Mouse (Mus musculus): ENCODE results near the gene Prex1. TPM values are rescaled to one million over a fixed set of nuclear protein-coding genes. Genes with fewer than 3 reads are reported as not detected.

Gene Prex1
- polyA plus RNA-seq, 1 experiment from 2014 or later, result 20.9 TPM

GRCm38 (mm10) chr2:166664506-166664905 lies 49.1 kb downstream of the Prex1 start:
- Histone ChIP-seq H3K4me1 (replicated peaks; ENCODE audit: control insufficient read depth, insufficient read depth, low read length) (peaks cover 33% of the 10 kb centered on the region), H3K4me3 (ENCODE audit: low read depth, low read length) (no peak overlapping the region), H3K36me3 (ENCODE audit: control insufficient read depth, insufficient read depth, low read length) (no peaks in the 10 kb centered on the region), H3K9ac (ENCODE audit: low read depth, low read length) (no peak overlapping the region), H3K27ac (ENCODE audit: low read depth, low read length) (no peak overlapping the region), H3K27me3 (ENCODE audit: control insufficient read depth, insufficient read depth, low read length) (no peaks in the 10 kb centered on the region), H3K4me2 (replicated peaks; ENCODE audit: low read depth, low read length) (no peak overlapping the region), H3K9me3 (ENCODE audit: control insufficient read depth, low read length) (no peaks in the 10 kb centered on the region)
- no peak for DNase-seq (ENCODE audit: low spot score)
- 78% methylated on average over 15 of the region's 15 CpGs for WGBS
- ATAC-seq (ENCODE audit: low FRiP score), result no peak

- peak; percentile 65 for ATAC-seq (ENCODE audit: low FRiP score)
- H3K9ac ChIP-seq (ENCODE audit: low read depth, low read length), result no peak overlapping the region
- no peak overlapping the region for H3K4me2 ChIP-seq (replicated peaks; ENCODE audit: low read depth, low read length)
- no peak overlapping the region for H3K4me3 ChIP-seq (ENCODE audit: low read depth, low read length)
- H3K27me3 ChIP-seq (ENCODE audit: control insufficient read depth, insufficient read depth, low read length), result no peaks in the 10 kb centered on the region
- no peaks in the 10 kb centered on the region for H3K9me3 ChIP-seq (ENCODE audit: control insufficient read depth, low read length)
- 64% methylated on average over 9 of the region's 9 CpGs for WGBS
- H3K4me1 ChIP-seq (replicated peaks; ENCODE audit: control insufficient read depth, insufficient read depth, low read length), result peaks cover 25% of the 10 kb centered on the region
- peak; percentile 69 for DNase-seq (ENCODE audit: low spot score)
- no peaks in the 10 kb centered on the region for H3K36me3 ChIP-seq (ENCODE audit: control insufficient read depth, insufficient read depth, low read length)
- peak overlapping the region; percentile 78 for H3K27ac ChIP-seq (ENCODE audit: low read depth, low read length)
Measured at GRCm38 (mm10) chr2:166663250-166663961, 50.2 kb downstream of the Prex1 start.

DNA sequence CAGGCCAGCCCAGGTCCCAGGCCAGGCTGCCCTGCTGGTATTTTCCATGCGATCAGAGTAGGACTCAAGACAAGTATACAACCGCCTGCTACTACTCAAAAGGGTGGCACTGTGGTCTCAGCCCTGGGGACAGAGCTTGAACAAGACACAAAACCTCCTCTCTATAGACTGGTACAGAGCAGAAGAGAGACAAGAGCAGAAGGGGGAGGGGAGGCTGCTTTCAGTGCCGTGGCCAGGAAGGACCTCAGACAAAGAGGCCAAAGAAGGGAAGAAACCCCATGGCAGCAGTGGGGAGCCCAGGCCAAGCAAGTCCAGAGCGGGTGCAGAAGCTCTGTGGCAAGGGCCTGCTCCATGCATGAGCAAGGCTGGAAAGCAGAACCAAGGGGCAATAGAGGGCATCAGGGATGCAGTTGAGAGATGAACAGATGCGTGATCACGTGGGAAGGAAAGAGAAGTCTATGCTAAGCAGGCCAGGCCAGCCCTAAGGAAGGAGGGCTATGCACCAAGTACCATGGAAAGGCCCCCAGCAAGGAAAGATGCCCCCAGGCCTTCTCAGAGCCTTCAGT lies 51.0 kb downstream of the Prex1 start:
- Histone ChIP-seq H3K27me3 (ENCODE audit: control insufficient read depth, insufficient read depth, low read length) (no peaks in the 10 kb centered on the region), H3K9me3 (ENCODE audit: control insufficient read depth, low read length) (no peaks in the 10 kb centered on the region), H3K4me1 (replicated peaks; ENCODE audit: control insufficient read depth, insufficient read depth, low read length) (peaks cover 20% of the 10 kb centered on the region), H3K9ac (ENCODE audit: low read depth, low read length) (0 out of 2 replicates have a peak overlapping the region, but pooled peaks have one; percentile 2), H3K27ac (ENCODE audit: low read depth, low read length) (peak overlapping the region; percentile 78), H3K4me2 (replicated peaks; ENCODE audit: low read depth, low read length) (no peak overlapping the region), H3K36me3 (ENCODE audit: control insufficient read depth, insufficient read depth, low read length) (no peaks in the 10 kb centered on the region), H3K4me3 (ENCODE audit: low read depth, low read length) (no peak overlapping the region)
- ATAC-seq (ENCODE audit: low FRiP score) (0 out of 2 replicates have a peak, but pooled peaks have one; percentile 15), DNase-seq (ENCODE audit: low spot score) (no peak)
- 57% methylated on average over 6 of the region's 6 CpGs for WGBS

GRCm38 (mm10) chr2:166661971-166662370 lies 51.7 kb downstream of the Prex1 start:
- 79% methylated on average over 3 of the region's 3 CpGs for WGBS
- DNase-seq (ENCODE audit: low spot score) (no peak), ATAC-seq (ENCODE audit: low FRiP score) (no peak)
- Histone ChIP-seq H3K27me3 (ENCODE audit: control insufficient read depth, insufficient read depth, low read length) (no peaks in the 10 kb centered on the region), H3K36me3 (ENCODE audit: control insufficient read depth, insufficient read depth, low read length) (no peaks in the 10 kb centered on the region), H3K4me1 (replicated peaks; ENCODE audit: control insufficient read depth, insufficient read depth, low read length) (peaks cover 19% of the 10 kb centered on the region), H3K9ac (ENCODE audit: low read depth, low read length) (no peak overlapping the region), H3K4me3 (ENCODE audit: low read depth, low read length) (no peak overlapping the region), H3K9me3 (ENCODE audit: control insufficient read depth, low read length) (no peaks in the 10 kb centered on the region), H3K27ac (ENCODE audit: low read depth, low read length) (peak overlapping the region; percentile 78), H3K4me2 (replicated peaks; ENCODE audit: low read depth, low read length) (no peak overlapping the region)

GRCm38 (mm10) chr2:166661498-166661897 lies 52.1 kb downstream of the Prex1 start:
- Histone ChIP-seq H3K36me3 (ENCODE audit: control insufficient read depth, insufficient read depth, low read length) (no peaks in the 10 kb centered on the region), H3K9me3 (ENCODE audit: control insufficient read depth, low read length) (no peaks in the 10 kb centered on the region), H3K4me1 (replicated peaks; ENCODE audit: control insufficient read depth, insufficient read depth, low read length) (peaks cover 22% of the 10 kb centered on the region), H3K27me3 (ENCODE audit: control insufficient read depth, insufficient read depth, low read length) (no peaks in the 10 kb centered on the region), H3K4me3 (ENCODE audit: low read depth, low read length) (no peak overlapping the region), H3K9ac (ENCODE audit: low read depth, low read length) (no peak overlapping the region), H3K4me2 (replicated peaks; ENCODE audit: low read depth, low read length) (no peak overlapping the region), H3K27ac (ENCODE audit: low read depth, low read length) (no peak overlapping the region)
- no peak for DNase-seq (ENCODE audit: low spot score)
- 81% methylated on average over 12 of the region's 12 CpGs for WGBS
- no peak for ATAC-seq (ENCODE audit: low FRiP score)

DNA sequence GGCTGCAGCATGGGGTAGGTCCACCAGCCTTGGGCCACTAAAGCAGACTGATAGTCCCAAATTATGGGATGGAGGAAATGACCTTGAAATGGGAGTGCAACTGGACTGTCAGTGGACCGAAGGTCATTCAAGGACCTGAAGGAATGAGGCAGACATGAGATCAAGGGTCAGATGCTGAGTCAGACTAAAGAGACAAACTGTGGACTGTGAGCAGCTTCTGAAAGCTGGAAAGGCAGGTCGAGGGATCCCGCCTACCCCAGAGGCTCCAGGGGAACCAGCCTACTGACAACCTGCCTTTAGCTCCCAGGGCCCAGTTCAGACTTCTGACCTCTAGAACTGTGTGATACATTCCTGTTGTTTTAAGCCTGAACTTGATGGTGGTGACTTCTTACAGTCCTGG lies 55.3 kb downstream of the Prex1 start:
- H3K4me3 ChIP-seq (ENCODE audit: low read depth, low read length), result no peak overlapping the region
- no peaks in the 10 kb centered on the region for H3K36me3 ChIP-seq (ENCODE audit: control insufficient read depth, insufficient read depth, low read length)
- DNase-seq (ENCODE audit: low spot score) (no peak), ATAC-seq (ENCODE audit: low FRiP score) (no peak)
- H3K9me3 ChIP-seq (ENCODE audit: control insufficient read depth, low read length), result no peaks in the 10 kb centered on the region
- no peaks in the 10 kb centered on the region for H3K27me3 ChIP-seq (ENCODE audit: control insufficient read depth, insufficient read depth, low read length)
- H3K4me1 ChIP-seq (replicated peaks; ENCODE audit: control insufficient read depth, insufficient read depth, low read length), result peaks cover 42% of the 10 kb centered on the region
- no peak overlapping the region for H3K9ac ChIP-seq (ENCODE audit: low read depth, low read length)
- H3K4me2 ChIP-seq (replicated peaks; ENCODE audit: low read depth, low read length), result no peak overlapping the region
- WGBS, result 53% methylated on average over 3 of the region's 3 CpGs
- peak overlapping the region; percentile 80 for H3K27ac ChIP-seq (ENCODE audit: low read depth, low read length)

GRCm38 (mm10) chr2:166657451-166658011 lies 56.1 kb downstream of the Prex1 start:
- no peak overlapping the region for H3K4me3 ChIP-seq (ENCODE audit: low read depth, low read length)
- peak overlapping the region; percentile 0; the same call in 1 of the 2 replicates for H3K9ac ChIP-seq (ENCODE audit: low read depth, low read length)
- 22% methylated on average over 10 of the region's 10 CpGs for WGBS
- H3K9me3 ChIP-seq (ENCODE audit: control insufficient read depth, low read length), result no peaks in the 10 kb centered on the region
- H3K4me1 ChIP-seq (replicated peaks; ENCODE audit: control insufficient read depth, insufficient read depth, low read length), result peaks cover 34% of the 10 kb centered on the region
- peak overlapping the region; percentile 80 for H3K27ac ChIP-seq (ENCODE audit: low read depth, low read length)
- DNase-seq (ENCODE audit: low spot score) (peak; percentile 55), ATAC-seq (ENCODE audit: low FRiP score) (0 out of 2 replicates have a peak, but pooled peaks have one; percentile 37)
- H3K36me3 ChIP-seq (ENCODE audit: control insufficient read depth, insufficient read depth, low read length), result no peaks in the 10 kb centered on the region
- no peaks in the 10 kb centered on the region for H3K27me3 ChIP-seq (ENCODE audit: control insufficient read depth, insufficient read depth, low read length)
- no peak overlapping the region for H3K4me2 ChIP-seq (replicated peaks; ENCODE audit: low read depth, low read length)

DNA sequence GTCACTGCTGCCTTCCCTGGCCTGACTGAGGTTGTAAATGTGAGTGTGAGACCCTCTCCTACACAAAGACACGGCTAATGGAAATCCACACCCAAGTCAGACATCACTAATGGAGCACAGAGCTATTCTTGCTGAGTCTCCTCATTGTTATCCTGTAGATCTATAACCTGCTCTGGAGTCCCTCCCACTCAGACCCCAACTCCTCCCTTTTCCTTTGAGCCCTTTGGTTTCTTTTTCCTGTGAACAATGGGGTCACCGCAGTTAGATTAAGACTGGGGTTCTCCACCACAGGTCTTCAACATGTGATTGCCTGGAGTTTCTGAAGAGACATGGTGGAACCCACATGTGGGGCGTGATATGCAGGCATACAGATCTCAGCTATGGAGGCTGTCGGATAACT lies 57.0 kb downstream of the Prex1 start:
- Histone ChIP-seq H3K9ac (ENCODE audit: low read depth, low read length) (peak overlapping the region; percentile 0; the same call in 1 of the 2 replicates), H3K4me2 (replicated peaks; ENCODE audit: low read depth, low read length) (peak overlapping the region; percentile 9; the same call in 1 of the 2 replicates), H3K36me3 (ENCODE audit: control insufficient read depth, insufficient read depth, low read length) (no peaks in the 10 kb centered on the region), H3K27ac (ENCODE audit: low read depth, low read length) (peak overlapping the region; percentile 80), H3K27me3 (ENCODE audit: control insufficient read depth, insufficient read depth, low read length) (no peaks in the 10 kb centered on the region), H3K4me3 (ENCODE audit: low read depth, low read length) (no peak overlapping the region), H3K4me1 (replicated peaks; ENCODE audit: control insufficient read depth, insufficient read depth, low read length) (peaks cover 31% of the 10 kb centered on the region), H3K9me3 (ENCODE audit: control insufficient read depth, low read length) (no peaks in the 10 kb centered on the region)
- DNase-seq (ENCODE audit: low spot score) (peak; percentile 78), ATAC-seq (ENCODE audit: low FRiP score) (no peak)
- whole genome bisulfite sequencing, result 39% methylated on average over 4 of the region's 4 CpGs
